Mouse (Mus musculus): ENCODE measurements around the gene Pard3. TPM values are rescaled to one million over a fixed set of nuclear protein-coding genes. Genes with fewer than 3 reads are reported as not detected.

Gene Pard3
- polyA plus RNA-seq, 1 experiment from 2014 or later: 23.7 TPM

GRCm38 (mm10) chr8:127405815-127406214 is 342.1 kb downstream of the Pard3 start:
- no peaks in the 10 kb centered on the region for H3K27me3 ChIP-seq
- H3K4me2 ChIP-seq: no peak overlapping the region
- H3K27ac ChIP-seq: no peak overlapping the region
- H3K4me3 ChIP-seq: no peak overlapping the region
- no peak; the same call in 1 of the 2 replicates for ATAC-seq
- H3K9ac ChIP-seq: no peak overlapping the region
- H3K9me3 ChIP-seq (replicated peaks): no peaks in the 10 kb centered on the region
- peaks cover 8% of the 10 kb centered on the region; the same call in 1 of the 2 replicates for H3K36me3 ChIP-seq (ENCODE audit: poor library complexity, severe bottlenecking)
- H3K4me1 ChIP-seq: peaks cover 11% of the 10 kb centered on the region

DNA sequence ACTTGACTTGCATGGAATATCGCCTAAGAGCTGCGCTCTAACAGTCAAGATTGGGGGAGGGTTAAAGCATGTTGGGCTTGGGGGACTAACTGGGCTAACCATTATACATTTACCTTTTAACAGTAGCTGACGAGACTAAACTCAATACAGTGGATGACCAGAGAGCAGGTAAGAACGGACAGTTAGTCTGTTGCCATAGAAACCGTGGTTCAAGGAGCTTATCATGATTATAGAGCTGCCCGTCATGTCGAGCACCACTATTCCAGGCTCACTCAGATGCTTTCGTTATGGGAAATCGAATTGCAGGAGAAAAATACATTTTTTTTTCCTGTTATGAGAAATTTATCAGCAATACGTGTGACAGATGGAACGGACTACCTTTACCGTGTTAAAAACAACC is 346.9 kb downstream of the Pard3 start:
- peaks cover 10% of the 10 kb centered on the region for H3K4me1 ChIP-seq
- 80% methylated on average over 12 of the region's 12 CpGs for WGBS
- peak; percentile 61; the same call in 1 of the 2 replicates for ATAC-seq
- H3K9me3 ChIP-seq (replicated peaks): no peaks in the 10 kb centered on the region
- no peak overlapping the region for H3K9ac ChIP-seq
- no peak overlapping the region for H3K4me2 ChIP-seq
- no peak overlapping the region for H3K4me3 ChIP-seq
- H3K36me3 ChIP-seq (ENCODE audit: poor library complexity, severe bottlenecking): peaks cover 9% of the 10 kb centered on the region
- H3K27me3 ChIP-seq: no peaks in the 10 kb centered on the region
- no peak overlapping the region for H3K27ac ChIP-seq

GRCm38 (mm10) chr8:127411190-127411848 is 347.6 kb downstream of the Pard3 start:
- peak; percentile 36; the same call in 1 of the 2 replicates for ATAC-seq
- 62% methylated on average over 4 of the region's 4 CpGs for WGBS
- no peak overlapping the region for H3K9ac ChIP-seq

DNA sequence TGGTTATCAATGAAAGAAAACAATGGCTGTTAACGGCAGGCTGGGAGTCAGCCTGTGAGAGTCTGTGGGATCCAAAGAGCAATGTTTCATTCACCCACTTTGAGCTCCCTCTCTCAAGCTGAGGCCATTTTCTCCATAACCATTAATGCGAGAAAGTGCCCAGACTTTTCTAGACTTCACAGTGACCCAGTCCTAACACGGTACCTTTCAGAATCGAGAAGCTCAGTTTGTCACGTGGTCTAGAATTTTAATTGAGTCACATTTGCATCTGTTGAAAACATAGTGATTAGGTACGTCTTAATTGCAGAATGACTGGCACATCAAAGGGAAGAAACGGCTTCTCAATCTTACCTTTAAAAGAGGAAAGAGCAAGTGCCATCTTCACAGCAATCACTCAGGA is 359.3 kb downstream of the Pard3 start:
- Histone ChIP-seq H3K9me3 (replicated peaks) (no peaks in the 10 kb centered on the region), H3K36me3 (ENCODE audit: poor library complexity, severe bottlenecking) (peaks cover 18% of the 10 kb centered on the region), H3K9ac (no peak overlapping the region), H3K27me3 (no peaks in the 10 kb centered on the region), H3K4me2 (peak overlapping the region; percentile 30), H3K4me3 (no peak overlapping the region), H3K27ac (peak overlapping the region; percentile 73), H3K4me1 (peaks cover 28% of the 10 kb centered on the region)
- WGBS: 10% methylated on average over 7 of the region's 7 CpGs
- ATAC-seq: peak; percentile 36

More at GRCm38 (mm10) chr8:127411190-127411848, 347.6 kb downstream of the Pard3 start:
- no peaks in the 10 kb centered on the region for H3K27me3 ChIP-seq
- peaks cover 5% of the 10 kb centered on the region; the same call in 1 of the 2 replicates for H3K36me3 ChIP-seq (ENCODE audit: poor library complexity, severe bottlenecking)
- H3K9me3 ChIP-seq (replicated peaks): no peaks in the 10 kb centered on the region
- no peak overlapping the region for H3K4me2 ChIP-seq
- peaks cover 4% of the 10 kb centered on the region; the same call in 1 of the 2 replicates for H3K4me1 ChIP-seq
- no peak overlapping the region; the same call in 1 of the 2 replicates for H3K27ac ChIP-seq
- no peak overlapping the region for H3K4me3 ChIP-seq

DNA sequence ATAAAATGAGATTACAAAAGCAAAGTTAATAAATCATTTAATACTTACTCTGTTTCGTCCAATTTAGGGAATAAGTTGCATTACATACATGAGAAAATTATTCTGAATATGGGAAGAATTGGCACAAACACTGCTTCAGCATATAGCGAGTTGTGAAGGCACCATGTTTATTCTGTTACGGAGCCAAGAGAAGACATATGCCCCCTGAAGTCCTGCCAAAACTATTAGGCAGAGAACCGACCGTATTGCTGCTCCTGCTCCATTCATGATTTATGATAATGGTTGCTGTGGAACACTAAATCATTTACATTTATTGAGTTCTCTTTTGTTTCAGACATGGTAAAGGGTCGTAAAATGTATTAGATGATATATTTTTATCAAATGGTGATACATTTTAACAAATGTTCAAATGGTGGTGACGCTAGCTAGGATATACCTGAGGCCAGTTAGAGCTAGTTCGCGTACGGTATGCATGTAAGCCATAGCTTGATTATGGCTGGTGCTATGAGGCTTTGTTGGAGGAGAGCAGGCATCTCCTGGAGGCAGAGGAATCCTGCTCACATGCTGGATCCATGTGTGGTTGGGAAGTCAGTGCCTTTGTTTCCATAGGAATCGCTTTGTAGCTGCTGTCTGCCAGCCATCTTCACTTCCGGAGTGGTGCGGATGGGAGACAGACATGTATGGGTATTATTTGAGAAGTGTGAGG is 360.7 kb downstream of the Pard3 start:
- no peak overlapping the region for H3K4me2 ChIP-seq
- 74% methylated on average over 13 of the region's 13 CpGs for WGBS
- H3K4me3 ChIP-seq: no peak overlapping the region
- peaks cover 30% of the 10 kb centered on the region for H3K4me1 ChIP-seq
- ATAC-seq: peak; percentile 71
- H3K9ac ChIP-seq: no peak overlapping the region
- H3K36me3 ChIP-seq (ENCODE audit: poor library complexity, severe bottlenecking): peaks cover 11% of the 10 kb centered on the region; the same call in 1 of the 2 replicates
- H3K27me3 ChIP-seq: no peaks in the 10 kb centered on the region
- peak overlapping the region; percentile 31; the same call in 1 of the 2 replicates for H3K27ac ChIP-seq
- no peaks in the 10 kb centered on the region for H3K9me3 ChIP-seq (replicated peaks)

DNA sequence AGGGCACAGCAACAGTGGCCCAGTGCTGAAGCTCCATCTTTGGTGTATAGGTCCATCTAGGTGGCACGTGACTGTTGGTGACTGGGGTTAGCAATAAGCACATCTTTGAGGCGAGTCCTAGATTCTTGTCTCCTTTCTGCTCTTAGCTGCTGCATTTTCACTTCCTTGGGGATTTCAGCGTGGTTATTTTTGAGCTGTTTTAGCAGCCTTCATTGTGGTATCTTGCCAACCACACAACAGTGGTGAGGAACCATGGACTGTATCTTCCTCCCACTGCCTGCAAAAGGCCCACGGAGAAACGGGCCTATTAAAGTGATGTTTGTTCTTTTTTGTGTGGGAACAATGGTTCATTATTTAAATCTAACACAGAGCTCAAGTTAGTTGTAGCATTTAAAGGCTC is 363.2 kb downstream of the Pard3 start:
- H3K27me3 ChIP-seq: no peaks in the 10 kb centered on the region
- H3K9me3 ChIP-seq (replicated peaks): no peaks in the 10 kb centered on the region
- 60% methylated on average over 5 of the region's 5 CpGs for WGBS
- H3K36me3 ChIP-seq (ENCODE audit: poor library complexity, severe bottlenecking): peaks cover 5% of the 10 kb centered on the region; the same call in 1 of the 2 replicates
- H3K4me2 ChIP-seq: no peak overlapping the region
- H3K4me3 ChIP-seq: no peak overlapping the region
- no peak overlapping the region for H3K27ac ChIP-seq
- peaks cover 33% of the 10 kb centered on the region for H3K4me1 ChIP-seq
- H3K9ac ChIP-seq: no peak overlapping the region
- no peak for ATAC-seq

DNA sequence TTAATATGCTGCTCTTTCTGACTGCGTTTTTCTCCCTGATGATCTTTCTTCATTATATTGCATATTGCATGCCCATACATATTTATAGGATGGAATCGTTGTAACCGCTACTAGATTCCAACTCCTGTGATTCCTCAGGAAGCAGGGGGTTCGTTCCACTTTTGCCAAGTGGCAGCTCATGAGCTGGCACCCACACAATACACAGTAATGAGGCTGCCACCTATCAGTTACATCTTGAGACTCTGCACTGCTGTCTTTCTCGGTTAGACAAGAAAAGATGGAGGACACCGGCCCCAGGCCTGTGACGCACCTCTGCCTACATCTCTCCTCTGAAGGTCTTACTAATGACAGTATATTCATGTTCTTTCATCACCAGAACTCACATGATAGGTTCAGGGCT is 364.3 kb downstream of the Pard3 start:
- peaks cover 22% of the 10 kb centered on the region for H3K4me1 ChIP-seq
- 70% methylated on average over 7 of the region's 7 CpGs for WGBS
- H3K36me3 ChIP-seq (ENCODE audit: poor library complexity, severe bottlenecking): peaks cover 5% of the 10 kb centered on the region; the same call in 1 of the 2 replicates
- H3K9me3 ChIP-seq (replicated peaks): no peaks in the 10 kb centered on the region
- no peak overlapping the region for H3K27ac ChIP-seq
- no peak overlapping the region for H3K9ac ChIP-seq
- H3K27me3 ChIP-seq: no peaks in the 10 kb centered on the region
- no peak overlapping the region for H3K4me3 ChIP-seq
- H3K4me2 ChIP-seq: no peak overlapping the region
- ATAC-seq: no peak; the same call in 1 of the 2 replicates

DNA sequence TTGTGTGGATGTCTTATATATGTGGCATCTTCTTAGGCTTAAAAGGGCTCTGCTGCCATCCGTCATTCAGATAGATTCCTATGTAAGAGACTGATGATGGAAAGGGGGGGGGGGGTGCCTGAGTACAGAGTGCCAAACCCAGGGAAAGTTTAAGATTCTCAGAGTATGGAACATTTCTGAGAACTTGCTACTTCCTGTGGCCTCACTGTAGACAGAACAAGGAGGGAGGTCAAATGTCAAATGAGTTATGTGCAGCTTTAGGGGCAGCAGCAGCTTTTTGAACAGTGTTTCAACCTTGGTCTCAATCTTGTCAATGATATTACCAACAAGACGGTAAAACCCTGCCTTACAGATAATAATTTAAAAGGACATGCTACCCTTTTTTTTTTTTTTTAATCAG is 367.5 kb downstream of the Pard3 start:
- Histone ChIP-seq H3K27me3 (no peaks in the 10 kb centered on the region), H3K4me2 (no peak overlapping the region), H3K4me1 (peaks cover 10% of the 10 kb centered on the region), H3K9ac (no peak overlapping the region), H3K27ac (no peak overlapping the region), H3K36me3 (ENCODE audit: poor library complexity, severe bottlenecking) (peaks cover 5% of the 10 kb centered on the region; the same call in 1 of the 2 replicates), H3K4me3 (no peak overlapping the region), H3K9me3 (replicated peaks) (no peaks in the 10 kb centered on the region)
- 96% methylated on average over 2 of the region's 2 CpGs for WGBS
- no peak for ATAC-seq

- ATAC-seq: no peak
- H3K9me3 ChIP-seq (replicated peaks): no peaks in the 10 kb centered on the region
- peaks cover 23% of the 10 kb centered on the region for H3K4me1 ChIP-seq
- H3K27ac ChIP-seq: no peak overlapping the region
- H3K36me3 ChIP-seq (ENCODE audit: poor library complexity, severe bottlenecking): no peaks in the 10 kb centered on the region
- 92% methylated on average over 6 of the region's 6 CpGs for WGBS
- H3K4me2 ChIP-seq: no peak overlapping the region
- no peaks in the 10 kb centered on the region for H3K27me3 ChIP-seq
- no peak overlapping the region for H3K9ac ChIP-seq
- no peak overlapping the region for H3K4me3 ChIP-seq
These were observed 372.3 kb downstream of the Pard3 start for GRCm38 (mm10) chr8:127435975-127436374.

- no peak overlapping the region for H3K4me2 ChIP-seq
- H3K4me3 ChIP-seq: no peak overlapping the region
- H3K27ac ChIP-seq: no peak overlapping the region
- H3K4me1 ChIP-seq: peaks cover 26% of the 10 kb centered on the region
- 90% methylated on average over 5 of the region's 5 CpGs for WGBS
- no peaks in the 10 kb centered on the region for H3K36me3 ChIP-seq (ENCODE audit: poor library complexity, severe bottlenecking)
- no peak overlapping the region for H3K9ac ChIP-seq
- H3K27me3 ChIP-seq: no peaks in the 10 kb centered on the region
- no peaks in the 10 kb centered on the region for H3K9me3 ChIP-seq (replicated peaks)
- no peak for ATAC-seq
These were observed 374.0 kb downstream of the Pard3 start for GRCm38 (mm10) chr8:127437613-127438235.

DNA sequence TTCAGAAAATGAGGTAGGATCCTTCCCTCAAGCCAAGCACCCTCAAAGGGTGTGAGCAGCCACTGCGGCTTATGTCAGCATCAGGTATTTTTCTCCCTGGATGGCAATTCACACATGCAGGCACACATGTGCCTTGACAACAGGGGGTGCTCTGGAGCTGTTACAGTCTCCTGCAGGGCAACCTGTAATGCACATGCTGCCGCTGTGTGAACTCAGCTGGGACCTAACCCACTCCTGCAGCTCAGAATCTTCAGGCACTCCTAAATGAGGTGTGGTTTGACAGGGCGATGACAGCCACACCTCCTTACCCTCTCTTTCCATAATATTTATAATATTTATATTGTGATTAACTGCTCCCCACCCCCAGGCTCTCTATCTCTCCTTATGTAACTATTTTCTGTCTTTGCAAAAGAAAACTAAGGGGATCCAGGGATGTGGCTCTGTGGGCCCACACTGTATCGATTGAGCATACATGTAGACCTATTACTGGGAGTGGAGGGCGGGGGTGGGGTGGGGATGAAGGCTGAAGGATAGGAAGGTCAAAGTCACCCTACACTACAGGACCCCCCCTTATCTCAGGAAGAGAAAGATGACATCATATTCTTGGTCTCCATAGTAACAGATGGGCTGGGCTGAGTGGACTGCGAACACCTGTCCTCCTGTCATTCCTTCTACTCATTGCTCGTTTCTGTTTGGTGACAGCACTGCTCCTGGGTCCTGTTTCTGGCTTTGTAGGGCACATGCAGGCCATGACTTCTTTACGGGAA is 375.1 kb downstream of the Pard3 start:
- Histone ChIP-seq H3K27ac (peak overlapping the region; percentile 65), H3K4me1 (peaks cover 26% of the 10 kb centered on the region), H3K36me3 (ENCODE audit: poor library complexity, severe bottlenecking) (no peaks in the 10 kb centered on the region), H3K27me3 (no peaks in the 10 kb centered on the region), H3K4me2 (no peak overlapping the region), H3K9ac (no peak overlapping the region), H3K9me3 (replicated peaks) (no peaks in the 10 kb centered on the region), H3K4me3 (no peak overlapping the region)
- WGBS: 74% methylated on average over 8 of the region's 8 CpGs
- ATAC-seq: peak; percentile 34
